Comparison of ENCODE assay signal across 11 mouse cellular contexts in the genomic region with DNA sequence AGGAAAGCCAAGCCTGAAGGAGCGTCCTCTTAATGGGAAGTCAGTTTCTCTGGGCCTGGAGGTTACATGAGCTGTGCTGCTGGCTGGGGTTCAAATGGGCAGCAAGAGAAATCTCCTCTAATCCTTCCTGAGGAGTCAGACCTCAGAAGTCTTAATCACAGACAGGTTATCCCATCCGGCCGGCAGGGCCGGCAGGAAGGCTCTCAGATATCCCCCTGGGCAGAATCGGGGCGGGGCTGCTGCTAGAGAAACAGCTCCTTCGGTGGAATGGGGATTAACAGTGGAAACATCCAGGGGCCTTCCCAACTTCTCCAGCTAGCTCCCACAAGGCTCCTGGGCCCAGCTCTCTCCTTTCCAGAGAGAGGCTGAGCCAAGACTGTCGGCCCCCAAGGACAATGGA.
A peak's percentile ranks its signal among the peaks of the same experiment; 100 is the strongest.
DNase-seq lines count a peak whose midpoint lies in the region; ATAC-seq and TF ChIP-seq lines count a peak whose summit lies in the region.
"Had no signal": no experiment of that assay in that cellular context is flagged by ENCODE, and none has a peak within 500 bp of the region (broad histone marks: within the 10 kb centered on the region; RNA-seq: fewer than 3 reads in every experiment).

No protein-coding gene starts in this region.

- TF ChIP-seq POLR2A in limb, embryonic 14.5 days (IDR thresholded peaks at IDR 0.05; ENCODE audit: borderline replicate concordance, extremely low read depth, insufficient read depth, insufficient read length): no peak

- peaks cover 23% of the 10 kb centered on the region for H3K4me1 ChIP-seq in limb, embryonic 14.5 days (ENCODE audit: control insufficient read depth, insufficient read depth, low read length)

- ATAC-seq in limb, embryonic 14.5 days (ENCODE audit: low FRiP score, low read depth): peak; percentile 48; the same call in 1 of the 2 replicates
- ATAC-seq: forebrain, postnatal 0 days had no signal

- H3K27me3 ChIP-seq in limb, embryonic 14.5 days (ENCODE audit: control insufficient read depth, insufficient read depth, low read length): no peaks in the 10 kb centered on the region

- H3K27ac ChIP-seq in limb, embryonic 14.5 days (replicated peaks; ENCODE audit: low read depth, low read length): no peak overlapping the region

- DNase-seq in adrenal gland, postnatal 36 days: peak; percentile 36 to 44
- DNase-seq in adrenal gland, adult 18-20 months (ENCODE audit: low spot score in 2 of 2): no peak
- DNase-seq in kidney, postnatal 10 days: peak; percentile 55
- DNase-seq in kidney, adult 11 months: no peak
- peak; percentile 46 to 67 for DNase-seq in gastrocnemius, adult 8-10 months (ENCODE audit: low spot score in 2 of 2)
- peak; percentile 57 for DNase-seq in limb, embryonic 14.5 days (ENCODE audit: low spot score)
- DNase-seq in thymus, postnatal 4 days: no peak
- DNase-seq in spleen, adult 18-20 months: no peak
- DNase-seq: cerebellum, adult 8-10 months; forebrain, postnatal 0 days; lung, postnatal 36 days had no signal

- H3K36me3 ChIP-seq in limb, embryonic 14.5 days (ENCODE audit: control insufficient read depth, insufficient read depth, low read length): 0 out of 2 replicates have a peak, but pooled peaks cover 9% of the 10 kb centered on the region

- H3K9ac ChIP-seq in limb, embryonic 14.5 days (ENCODE audit: low read depth, low read length, severe bottlenecking): no peak overlapping the region
- H3K9ac ChIP-seq: forebrain, postnatal 0 days had no signal

- WGBS in limb, embryonic 14.5 days: 23% methylated on average over 8 of the region's 8 CpGs

- no peak overlapping the region for H3K4me3 ChIP-seq in limb, embryonic 14.5 days (replicated peaks; ENCODE audit: low read length)

- H3K9me3 ChIP-seq in limb, embryonic 14.5 days (ENCODE audit: control insufficient read depth, low read length): no peaks in the 10 kb centered on the region

- no peak overlapping the region for H3K4me2 ChIP-seq in limb, embryonic 14.5 days (replicated peaks; ENCODE audit: low read depth, low read length, severe bottlenecking)

Comparison
In these comparisons a context has a peak if more than half of its experiments do, and no peak if none do; other contexts are left out.
1. DNase-seq: peak in adrenal gland, postnatal 36 days (2 of 2), kidney, postnatal 10 days (single experiment), gastrocnemius, adult 8-10 months (2 of 2) and limb, embryonic 14.5 days (single experiment); none in adrenal gland, adult 18-20 months (0 of 2), kidney, adult 11 months (single experiment), thymus, postnatal 4 days (single experiment) and spleen, adult 18-20 months (0 of 2).